Comparison of ENCODE assay signal across 8 mouse cellular contexts in the genomic region with DNA sequence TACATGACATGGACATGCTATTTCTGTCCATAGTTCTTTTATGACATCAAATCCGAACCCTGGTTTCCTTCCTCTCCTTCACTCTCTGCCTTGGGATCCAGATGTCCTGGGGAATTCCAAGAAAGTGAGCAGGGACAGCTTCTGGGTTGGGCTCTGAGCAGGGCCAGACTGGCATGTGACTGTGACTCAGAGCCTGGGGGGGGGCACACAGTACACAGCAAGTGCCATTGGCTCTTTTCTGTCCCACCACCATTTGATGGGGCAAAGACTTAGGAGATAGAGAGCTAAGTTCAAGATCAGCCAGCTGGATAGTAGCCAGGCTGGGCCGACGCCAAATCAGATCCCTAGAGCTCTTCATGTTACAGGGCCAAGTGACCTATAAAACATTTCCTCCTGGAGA. TPM values are rescaled to one million over a fixed set of nuclear protein-coding genes. Genes with fewer than 3 reads are reported as not detected.
DNase-seq lines count a peak whose midpoint lies in the region; ATAC-seq and TF ChIP-seq lines count a peak whose summit lies in the region.

No protein-coding gene starts in this region.

- DNase-seq in kidney, adult 2 months, result peak; percentile 86
- DNase-seq in adrenal gland, adult 2 months, result peak; percentile 88
- peak; percentile 57 for DNase-seq in gastrocnemius, postnatal 10 days
- DNase-seq in lung, postnatal 14 days, result peak; percentile 48
- DNase-seq in T-cell, adult 2 months (ENCODE audit: low spot score), result no peak
- no peak for DNase-seq in embryonic facial prominence, embryonic 10.5 days (ENCODE audit: low spot score)

- H3K9me3 ChIP-seq in kidney, embryonic 16.5 days (ENCODE audit: low read length), result no peaks in the 10 kb centered on the region
- no peaks in the 10 kb centered on the region for H3K9me3 ChIP-seq in neural tube, embryonic 15.5 days (replicated peaks)
- H3K9me3 ChIP-seq in embryonic facial prominence, embryonic 10.5 days, result no peaks in the 10 kb centered on the region

- TF ChIP-seq POLR2A in kidney, adult 2 months (IDR thresholded peaks at IDR 0.05; ENCODE audit: low read depth, low read length), result no peak

- H3K27me3 ChIP-seq in kidney, adult 2 months (replicated peaks; ENCODE audit: control insufficient read depth, insufficient read depth, low read length), result no peaks in the 10 kb centered on the region
- no peaks in the 10 kb centered on the region for H3K27me3 ChIP-seq in kidney, embryonic 16.5 days (ENCODE audit: insufficient read depth, low read length)
- H3K27me3 ChIP-seq in neural tube, embryonic 15.5 days (replicated peaks), result no peaks in the 10 kb centered on the region
- H3K27me3 ChIP-seq in embryonic facial prominence, embryonic 10.5 days (replicated peaks; ENCODE audit: low read depth, poor library complexity, severe bottlenecking), result no peaks in the 10 kb centered on the region

- H3K9ac ChIP-seq in kidney, embryonic 16.5 days (replicated peaks; ENCODE audit: low read length), result no peak overlapping the region
- no peak overlapping the region for H3K9ac ChIP-seq in neural tube, embryonic 15.5 days (replicated peaks)

- no peak overlapping the region for H3K4me3 ChIP-seq in kidney, adult 2 months (ENCODE audit: insufficient read depth, low read depth, low read length)
- no peak overlapping the region for H3K4me3 ChIP-seq in kidney, embryonic 16.5 days (ENCODE audit: low read length)
- no peak overlapping the region for H3K4me3 ChIP-seq in neural tube, embryonic 15.5 days (replicated peaks)
- no peak overlapping the region for H3K4me3 ChIP-seq in embryonic facial prominence, embryonic 10.5 days

- WGBS in kidney, adult 2 months, result 22% methylated on average over 3 of the region's 3 CpGs
- 40% methylated on average over 3 of the region's 3 CpGs for WGBS in kidney, embryonic 16.5 days
- 81% methylated on average over 3 of the region's 3 CpGs for WGBS in neural tube, embryonic 15.5 days
- WGBS in embryonic facial prominence, embryonic 10.5 days, result 73% methylated on average over 3 of the region's 3 CpGs

- no peak overlapping the region for H3K27ac ChIP-seq in kidney, adult 2 months (ENCODE audit: insufficient read depth, low read depth, low read length)
- no peak overlapping the region for H3K27ac ChIP-seq in kidney, embryonic 16.5 days (ENCODE audit: low read length)
- no peak overlapping the region for H3K27ac ChIP-seq in neural tube, embryonic 15.5 days (replicated peaks)
- H3K27ac ChIP-seq in embryonic facial prominence, embryonic 10.5 days (replicated peaks), result no peak overlapping the region

- no peak for ATAC-seq in kidney, embryonic 16.5 days (ENCODE audit: low FRiP score, low TSS enrichment)
- no peak for ATAC-seq in neural tube, embryonic 15.5 days (ENCODE audit: low FRiP score)

- H3K4me2 ChIP-seq in kidney, embryonic 16.5 days (replicated peaks; ENCODE audit: low read depth, low read length), result no peak overlapping the region
- no peak overlapping the region for H3K4me2 ChIP-seq in neural tube, embryonic 15.5 days

- TF ChIP-seq CTCF in kidney, adult 2 months (conservative IDR thresholded peaks at IDR 0.05; ENCODE audit: insufficient read depth, insufficient read length, low read depth, low read length), result no peak

- no peaks in the 10 kb centered on the region; the same call in 1 of the 2 replicates for H3K36me3 ChIP-seq in kidney, adult 2 months (ENCODE audit: control insufficient read depth, insufficient read depth, low read length)
- H3K36me3 ChIP-seq in kidney, embryonic 16.5 days (ENCODE audit: insufficient read depth, low read length), result peaks cover 13% of the 10 kb centered on the region
- peaks cover 36% of the 10 kb centered on the region for H3K36me3 ChIP-seq in neural tube, embryonic 15.5 days
- peaks cover 11% of the 10 kb centered on the region for H3K36me3 ChIP-seq in embryonic facial prominence, embryonic 10.5 days (replicated peaks)

- peaks cover 10% of the 10 kb centered on the region; the same call in 1 of the 2 replicates for H3K4me1 ChIP-seq in kidney, adult 2 months (ENCODE audit: control insufficient read depth, insufficient read depth, low read length)
- no peaks in the 10 kb centered on the region for H3K4me1 ChIP-seq in kidney, embryonic 16.5 days (ENCODE audit: insufficient read depth, low read length)
- no peaks in the 10 kb centered on the region for H3K4me1 ChIP-seq in neural tube, embryonic 15.5 days
- 0 out of 2 replicates have a peak, but pooled peaks cover 3% of the 10 kb centered on the region for H3K4me1 ChIP-seq in embryonic facial prominence, embryonic 10.5 days

RNA-seq across cellular contexts. Expression of a gene that starts 11.1 kb away (rescaled TPM):
- 59.8 and 60.6 TPM in 2 replicates for polyA plus RNA-seq in kidney, adult 2 months (2012; rRNA removed)
- 26.8 and 29.1 TPM in 2 replicates for polyA plus RNA-seq in kidney, embryonic 16.5 days (2015; fragmentation: Nextera tagmentation; extraction: Ambion mirVana)
- total RNA-seq in adrenal gland, adult 2 months (2021), result 1 to 10 TPM; 3.5 to 4.7 TPM
- polyA plus RNA-seq in adrenal gland, adult 2 months (2012; rRNA removed), result 2.7 and 3.0 TPM in 2 replicates
- total RNA-seq in gastrocnemius, postnatal 10 days (2021), result 1 to 10 TPM; 2.7 to 3.2 TPM
- 38.7 and 43.0 TPM in 2 replicates for polyA plus RNA-seq in neural tube, embryonic 15.5 days (2015; fragmentation: Nextera tagmentation; extraction: Ambion mirVana)
- polyA plus RNA-seq in embryonic facial prominence, embryonic 10.5 days (2016; fragmentation: Nextera tagmentation; extraction: Ambion mirVana), result 16.8 and 19.4 TPM in 2 replicates

Comparison
In these comparisons a context has a peak if more than half of its experiments do, and no peak if none do; other contexts are left out.
1. DNase-seq: peak in kidney, adult 2 months (single experiment), adrenal gland, adult 2 months (single experiment), gastrocnemius, postnatal 10 days (single experiment) and lung, postnatal 14 days (single experiment); none in T-cell, adult 2 months (single experiment) and embryonic facial prominence, embryonic 10.5 days (single experiment).